Mouse (Mus musculus): Measurements from ENCODE around the gene Slc7a14. TPM values are rescaled to one million over a fixed set of nuclear protein-coding genes. Genes with fewer than 3 reads are reported as not detected.
"Not testable (repeated sequence)": the region's sequence is repeated elsewhere in the genome, so short reads cannot be mapped to it uniquely, and the experiment has no call there.

Gene Slc7a14
- polyA plus RNA-seq, 1 experiment from 2014 or later, result 1.6 TPM

GRCm38 (mm10) chr3:31308906-31309305 is 1.3 kb downstream of the Slc7a14 start:
- Histone ChIP-seq H3K9me3 (ENCODE audit: control insufficient read depth, low read depth, low read length) (no peaks in the 10 kb centered on the region), H3K27me3 (ENCODE audit: control insufficient read depth, insufficient read depth, low read length) (peaks cover 12% of the 10 kb centered on the region; the same call in 1 of the 2 replicates), H3K36me3 (ENCODE audit: control insufficient read depth, insufficient read depth, low read length) (no peaks in the 10 kb centered on the region), H3K9ac (replicated peaks; ENCODE audit: low read depth, low read length) (no peak overlapping the region), H3K27ac (ENCODE audit: low read length) (no peak overlapping the region), H3K4me1 (ENCODE audit: control insufficient read depth, insufficient read depth, low read length) (no peaks in the 10 kb centered on the region), H3K4me3 (ENCODE audit: low read depth, low read length) (no peak overlapping the region; the same call in 1 of the 2 replicates), H3K4me2 (replicated peaks; ENCODE audit: low read depth, low read length) (no peak overlapping the region)
- peak; percentile 56; the same call in 1 of the 2 replicates for ATAC-seq (ENCODE audit: insufficient number of reproducible peaks, insufficient read depth, low FRiP score, low read depth)
- 2% methylated on average over 14 of the region's 14 CpGs for WGBS

- H3K4me1 ChIP-seq (ENCODE audit: control insufficient read depth, insufficient read depth, low read length), result no peaks in the 10 kb centered on the region
- no peaks in the 10 kb centered on the region for H3K36me3 ChIP-seq (ENCODE audit: control insufficient read depth, insufficient read depth, low read length)
- H3K27ac ChIP-seq (ENCODE audit: low read length), result no peak overlapping the region
- H3K4me3 ChIP-seq (ENCODE audit: low read depth, low read length), result no peak overlapping the region
- ATAC-seq (ENCODE audit: insufficient number of reproducible peaks, insufficient read depth, low FRiP score, low read depth), result no peak
- H3K9me3 ChIP-seq (ENCODE audit: control insufficient read depth, low read depth, low read length), result no peaks in the 10 kb centered on the region
- H3K9ac ChIP-seq (replicated peaks; ENCODE audit: low read depth, low read length), result no peak overlapping the region
- H3K4me2 ChIP-seq (replicated peaks; ENCODE audit: low read depth, low read length), result no peak overlapping the region
- H3K27me3 ChIP-seq (ENCODE audit: control insufficient read depth, insufficient read depth, low read length), result peaks cover 12% of the 10 kb centered on the region; the same call in 1 of the 2 replicates
- WGBS, result 75% methylated on average over 6 of the region's 6 CpGs
Observed at GRCm38 (mm10) chr3:31307936-31308335, 2.2 kb downstream of the Slc7a14 start.

GRCm38 (mm10) chr3:31291673-31292602 is 18.2 kb downstream of the Slc7a14 start:
- Histone ChIP-seq H3K27ac (ENCODE audit: low read length) (no peak overlapping the region), H3K4me1 (ENCODE audit: control insufficient read depth, insufficient read depth, low read length) (no peaks in the 10 kb centered on the region), H3K4me2 (replicated peaks; ENCODE audit: low read depth, low read length) (no peak overlapping the region), H3K9me3 (ENCODE audit: control insufficient read depth, low read depth, low read length) (no peaks in the 10 kb centered on the region), H3K27me3 (ENCODE audit: control insufficient read depth, insufficient read depth, low read length) (no peaks in the 10 kb centered on the region), H3K36me3 (ENCODE audit: control insufficient read depth, insufficient read depth, low read length) (no peaks in the 10 kb centered on the region), H3K4me3 (ENCODE audit: low read depth, low read length) (no peak overlapping the region), H3K9ac (replicated peaks; ENCODE audit: low read depth, low read length) (no peak overlapping the region)
- 40% methylated on average over 11 of the region's 11 CpGs for WGBS
- ATAC-seq (ENCODE audit: insufficient number of reproducible peaks, insufficient read depth, low FRiP score, low read depth), result no peak

- Histone ChIP-seq H3K9ac (replicated peaks; ENCODE audit: low read depth, low read length) (no peak overlapping the region), H3K27me3 (ENCODE audit: control insufficient read depth, insufficient read depth, low read length) (no peaks in the 10 kb centered on the region), H3K4me1 (ENCODE audit: control insufficient read depth, insufficient read depth, low read length) (no peaks in the 10 kb centered on the region), H3K36me3 (ENCODE audit: control insufficient read depth, insufficient read depth, low read length) (no peaks in the 10 kb centered on the region), H3K4me2 (replicated peaks; ENCODE audit: low read depth, low read length) (no peak overlapping the region), H3K9me3 (ENCODE audit: control insufficient read depth, low read depth, low read length) (no peaks in the 10 kb centered on the region), H3K4me3 (ENCODE audit: low read depth, low read length) (no peak overlapping the region), H3K27ac (ENCODE audit: low read length) (no peak overlapping the region)
- no peak for ATAC-seq (ENCODE audit: insufficient number of reproducible peaks, insufficient read depth, low FRiP score, low read depth)
- 66% methylated on average over 3 of the region's 3 CpGs for WGBS
Observed at GRCm38 (mm10) chr3:31287421-31287948, 22.7 kb downstream of the Slc7a14 start.

GRCm38 (mm10) chr3:31281116-31281515 is 29.1 kb downstream of the Slc7a14 start:
- H3K9ac ChIP-seq (replicated peaks; ENCODE audit: low read depth, low read length), result no peak overlapping the region
- no peak overlapping the region for H3K27ac ChIP-seq (ENCODE audit: low read length)
- no peak overlapping the region for H3K4me3 ChIP-seq (ENCODE audit: low read depth, low read length)
- H3K27me3 ChIP-seq (ENCODE audit: control insufficient read depth, insufficient read depth, low read length), result no peaks in the 10 kb centered on the region
- WGBS, result 56% methylated on average over 2 of the region's 2 CpGs
- no peak for ATAC-seq (ENCODE audit: insufficient number of reproducible peaks, insufficient read depth, low FRiP score, low read depth)
- H3K9me3 ChIP-seq (ENCODE audit: control insufficient read depth, low read depth, low read length), result no peaks in the 10 kb centered on the region
- H3K4me1 ChIP-seq (ENCODE audit: control insufficient read depth, insufficient read depth, low read length), result no peaks in the 10 kb centered on the region
- H3K36me3 ChIP-seq (ENCODE audit: control insufficient read depth, insufficient read depth, low read length), result no peaks in the 10 kb centered on the region
- H3K4me2 ChIP-seq (replicated peaks; ENCODE audit: low read depth, low read length), result no peak overlapping the region

GRCm38 (mm10) chr3:31274875-31275274 is 35.3 kb downstream of the Slc7a14 start:
- Histone ChIP-seq H3K9me3 (ENCODE audit: control insufficient read depth, low read depth, low read length) (no peaks in the 10 kb centered on the region), H3K36me3 (ENCODE audit: control insufficient read depth, insufficient read depth, low read length) (no peaks in the 10 kb centered on the region), H3K27me3 (ENCODE audit: control insufficient read depth, insufficient read depth, low read length) (no peaks in the 10 kb centered on the region), H3K4me3 (ENCODE audit: low read depth, low read length) (no peak overlapping the region), H3K9ac (replicated peaks; ENCODE audit: low read depth, low read length) (no peak overlapping the region), H3K27ac (ENCODE audit: low read length) (no peak overlapping the region), H3K4me2 (replicated peaks; ENCODE audit: low read depth, low read length) (no peak overlapping the region), H3K4me1 (ENCODE audit: control insufficient read depth, insufficient read depth, low read length) (no peaks in the 10 kb centered on the region)
- 62% methylated on average over 2 of the region's 2 CpGs for WGBS
- no peak for ATAC-seq (ENCODE audit: insufficient number of reproducible peaks, insufficient read depth, low FRiP score, low read depth)

GRCm38 (mm10) chr3:31273247-31273646 is 36.9 kb downstream of the Slc7a14 start:
- H3K27ac ChIP-seq (ENCODE audit: low read length); H3K4me1 ChIP-seq (ENCODE audit: control insufficient read depth, insufficient read depth, low read length); H3K4me3 ChIP-seq (ENCODE audit: low read depth, low read length); H3K36me3 ChIP-seq (ENCODE audit: control insufficient read depth, insufficient read depth, low read length); H3K27me3 ChIP-seq (ENCODE audit: control insufficient read depth, insufficient read depth, low read length); H3K9ac ChIP-seq (replicated peaks; ENCODE audit: low read depth, low read length); H3K9me3 ChIP-seq (ENCODE audit: control insufficient read depth, low read depth, low read length); H3K4me2 ChIP-seq (replicated peaks; ENCODE audit: low read depth, low read length); ATAC-seq (ENCODE audit: insufficient number of reproducible peaks, insufficient read depth, low FRiP score, low read depth): not testable (repeated sequence)

GRCm38 (mm10) chr3:31272635-31273034 is 37.5 kb downstream of the Slc7a14 start:
- no peaks in the 10 kb centered on the region for H3K9me3 ChIP-seq (ENCODE audit: control insufficient read depth, low read depth, low read length)
- H3K4me2 ChIP-seq (replicated peaks; ENCODE audit: low read depth, low read length), result no peak overlapping the region
- H3K4me1 ChIP-seq (ENCODE audit: control insufficient read depth, insufficient read depth, low read length), result no peaks in the 10 kb centered on the region
- 67% methylated on average over 2 of the region's 2 CpGs for WGBS
- H3K4me3 ChIP-seq (ENCODE audit: low read depth, low read length), result no peak overlapping the region
- H3K27ac ChIP-seq (ENCODE audit: low read length), result no peak overlapping the region
- H3K27me3 ChIP-seq (ENCODE audit: control insufficient read depth, insufficient read depth, low read length), result no peaks in the 10 kb centered on the region
- H3K9ac ChIP-seq (replicated peaks; ENCODE audit: low read depth, low read length), result no peak overlapping the region
- no peaks in the 10 kb centered on the region for H3K36me3 ChIP-seq (ENCODE audit: control insufficient read depth, insufficient read depth, low read length)
- ATAC-seq (ENCODE audit: insufficient number of reproducible peaks, insufficient read depth, low FRiP score, low read depth), result no peak

Data from stomach, embryonic 14.5 days (tissue).